Mouse (Mus musculus): ENCODE data around the gene Tmem143. TPM values are rescaled to one million over a fixed set of nuclear protein-coding genes. Genes with fewer than 3 reads are reported as not detected.

Gene Tmem143
- polyA plus RNA-seq, 1 experiment from 2014 or later, result 6.8 TPM

DNA sequence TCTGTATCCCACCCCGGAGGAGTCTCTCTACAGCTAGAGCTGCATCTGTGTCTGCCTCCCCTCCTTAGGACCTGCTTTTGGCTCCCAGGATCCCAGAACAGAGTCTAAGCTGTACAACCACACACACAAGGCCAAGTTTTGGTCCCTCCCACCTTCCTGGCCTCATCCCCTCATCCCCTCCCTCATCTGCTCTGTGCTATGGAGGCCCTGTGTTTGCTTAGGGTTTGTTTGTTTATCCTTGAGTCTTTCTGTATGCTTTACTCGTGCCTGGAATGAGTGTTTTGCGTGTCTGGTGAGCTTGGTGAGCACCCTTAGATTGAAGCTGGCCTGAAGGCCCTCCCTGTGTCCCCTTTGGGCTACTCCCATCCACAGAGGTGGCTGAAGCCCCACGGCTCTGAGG lies 37.7 kb upstream of the Tmem143 start:
- 0 out of 2 replicates have a peak, but pooled peaks have one; percentile 16 for ATAC-seq

GRCm38 (mm10) chr7:45862804-45863203 lies 33.9 kb upstream of the Tmem143 start:
- Histone ChIP-seq H3K4me3 (ENCODE audit: low read depth, low read length) (no peak overlapping the region), H3K4me1 (replicated peaks; ENCODE audit: control insufficient read depth, insufficient read depth, low read length) (no peaks in the 10 kb centered on the region), H3K9ac (ENCODE audit: low read depth, low read length) (no peak overlapping the region), H3K27me3 (replicated peaks; ENCODE audit: control insufficient read depth, insufficient read depth, low read length) (0 out of 2 replicates have a peak, but pooled peaks cover under 1% of the 10 kb centered on the region), H3K9me3 (ENCODE audit: control insufficient read depth) (no peaks in the 10 kb centered on the region), H3K36me3 (ENCODE audit: control insufficient read depth, insufficient read depth) (no peaks in the 10 kb centered on the region), H3K27ac (ENCODE audit: low read depth, low read length) (no peak overlapping the region), H3K4me2 (replicated peaks; ENCODE audit: low read depth) (no peak overlapping the region)
- no peak for TF ChIP-seq CTCF (IDR thresholded peaks at IDR 0.05; ENCODE audit: low read depth)
- WGBS, result 74% methylated on average over 7 of the region's 7 CpGs
- ATAC-seq, result no peak

More for the DNA sequence above, 37.7 kb upstream of the Tmem143 start:
- Histone ChIP-seq H3K4me3 (ENCODE audit: low read depth, low read length) (no peak overlapping the region), H3K9ac (ENCODE audit: low read depth, low read length) (no peak overlapping the region), H3K4me2 (replicated peaks; ENCODE audit: low read depth) (no peak overlapping the region), H3K27ac (ENCODE audit: low read depth, low read length) (no peak overlapping the region), H3K4me1 (replicated peaks; ENCODE audit: control insufficient read depth, insufficient read depth, low read length) (no peaks in the 10 kb centered on the region), H3K36me3 (ENCODE audit: control insufficient read depth, insufficient read depth) (0 out of 2 replicates have a peak, but pooled peaks cover 3% of the 10 kb centered on the region), H3K27me3 (replicated peaks; ENCODE audit: control insufficient read depth, insufficient read depth, low read length) (peaks cover 14% of the 10 kb centered on the region), H3K9me3 (ENCODE audit: control insufficient read depth) (no peaks in the 10 kb centered on the region)
- no peak for TF ChIP-seq CTCF (IDR thresholded peaks at IDR 0.05; ENCODE audit: low read depth)
- 38% methylated on average over 4 of the region's 4 CpGs for WGBS

GRCm38 (mm10) chr7:45864435-45864834 lies 32.3 kb upstream of the Tmem143 start:
- H3K4me1 ChIP-seq (replicated peaks; ENCODE audit: control insufficient read depth, insufficient read depth, low read length), result no peaks in the 10 kb centered on the region

DNA sequence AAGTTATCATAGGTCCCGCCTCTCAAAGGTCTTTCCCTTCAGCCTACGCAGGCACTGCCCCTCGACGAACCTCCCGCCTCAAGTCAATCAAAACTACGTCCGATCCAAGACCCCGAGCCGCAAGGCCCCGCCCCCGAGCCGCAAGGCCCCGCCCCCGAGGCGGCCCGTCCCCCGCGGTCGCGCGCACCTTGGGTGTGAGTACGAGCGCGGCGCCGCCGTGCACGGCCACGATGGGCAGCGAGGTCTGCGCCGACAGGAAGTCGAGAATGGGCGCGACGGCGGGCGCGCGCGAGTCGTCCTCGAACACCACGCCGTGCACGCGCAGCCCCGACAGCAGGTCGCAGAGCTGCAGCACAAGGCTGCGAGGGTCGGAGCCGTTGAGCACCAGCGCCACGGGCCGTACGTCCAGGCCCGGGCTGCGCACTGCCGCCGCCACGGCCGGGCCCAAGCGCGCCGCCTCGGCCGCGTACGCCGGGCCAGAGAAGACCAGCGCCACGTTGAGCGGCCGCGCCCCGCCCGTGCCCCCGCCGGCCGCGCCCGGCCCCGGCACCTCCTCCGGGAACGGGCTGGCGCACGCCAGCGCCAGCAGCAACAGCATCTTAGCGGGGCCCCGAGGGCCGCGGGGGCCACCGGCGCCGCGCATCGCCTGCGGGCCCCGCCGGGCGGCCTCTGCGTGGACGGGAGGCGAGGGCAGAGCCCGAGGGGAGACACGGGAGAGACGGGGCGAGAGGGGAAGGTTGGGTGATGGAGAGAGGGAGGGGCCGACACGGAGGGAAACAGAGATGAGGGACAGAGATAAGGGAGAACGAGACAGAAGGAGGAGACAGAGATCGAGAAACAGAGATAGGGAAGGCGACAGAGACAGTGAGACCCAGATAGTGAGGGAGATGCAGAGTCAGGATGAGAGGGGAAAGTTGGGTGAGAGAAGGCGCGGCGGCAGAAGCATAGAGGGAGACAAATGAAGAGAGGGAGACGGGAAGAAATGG lies 30.5 kb upstream of the Tmem143 start:
- no peak for TF ChIP-seq CTCF (IDR thresholded peaks at IDR 0.05; ENCODE audit: low read depth)
- Histone ChIP-seq H3K9me3 (ENCODE audit: control insufficient read depth) (no peaks in the 10 kb centered on the region), H3K27ac (ENCODE audit: low read depth, low read length) (peak overlapping the region; percentile 78), H3K4me2 (replicated peaks; ENCODE audit: low read depth) (peak overlapping the region; percentile 95), H3K4me1 (replicated peaks; ENCODE audit: control insufficient read depth, insufficient read depth, low read length) (no peaks in the 10 kb centered on the region; the same call in 1 of the 2 replicates), H3K9ac (ENCODE audit: low read depth, low read length) (peak overlapping the region; percentile 74), H3K4me3 (ENCODE audit: low read depth, low read length) (peak overlapping the region; percentile 63), H3K36me3 (ENCODE audit: control insufficient read depth, insufficient read depth) (no peaks in the 10 kb centered on the region), H3K27me3 (replicated peaks; ENCODE audit: control insufficient read depth, insufficient read depth, low read length) (no peaks in the 10 kb centered on the region; the same call in 1 of the 2 replicates)
- peak; percentile 86 for ATAC-seq
- WGBS, result 1% methylated on average over 113 of the region's 117 CpGs

More at GRCm38 (mm10) chr7:45864435-45864834, 32.3 kb upstream of the Tmem143 start:
- Histone ChIP-seq H3K9ac (ENCODE audit: low read depth, low read length) (no peak overlapping the region), H3K4me2 (replicated peaks; ENCODE audit: low read depth) (no peak overlapping the region), H3K27ac (ENCODE audit: low read depth, low read length) (no peak overlapping the region), H3K36me3 (ENCODE audit: control insufficient read depth, insufficient read depth) (no peaks in the 10 kb centered on the region), H3K4me3 (ENCODE audit: low read depth, low read length) (no peak overlapping the region), H3K9me3 (ENCODE audit: control insufficient read depth) (no peaks in the 10 kb centered on the region), H3K27me3 (replicated peaks; ENCODE audit: control insufficient read depth, insufficient read depth, low read length) (no peaks in the 10 kb centered on the region)
- 63% methylated on average over 3 of the region's 3 CpGs for WGBS
- ATAC-seq, result no peak
- no peak for TF ChIP-seq CTCF (IDR thresholded peaks at IDR 0.05; ENCODE audit: low read depth)

- Histone ChIP-seq H3K4me2 (replicated peaks; ENCODE audit: low read depth) (peak overlapping the region; percentile 64), H3K9ac (ENCODE audit: low read depth, low read length) (no peak overlapping the region)
- WGBS, result 36% methylated on average over 2 of the region's 2 CpGs
These were observed 28.9 kb upstream of the Tmem143 start for GRCm38 (mm10) chr7:45867871-45868270.

DNA sequence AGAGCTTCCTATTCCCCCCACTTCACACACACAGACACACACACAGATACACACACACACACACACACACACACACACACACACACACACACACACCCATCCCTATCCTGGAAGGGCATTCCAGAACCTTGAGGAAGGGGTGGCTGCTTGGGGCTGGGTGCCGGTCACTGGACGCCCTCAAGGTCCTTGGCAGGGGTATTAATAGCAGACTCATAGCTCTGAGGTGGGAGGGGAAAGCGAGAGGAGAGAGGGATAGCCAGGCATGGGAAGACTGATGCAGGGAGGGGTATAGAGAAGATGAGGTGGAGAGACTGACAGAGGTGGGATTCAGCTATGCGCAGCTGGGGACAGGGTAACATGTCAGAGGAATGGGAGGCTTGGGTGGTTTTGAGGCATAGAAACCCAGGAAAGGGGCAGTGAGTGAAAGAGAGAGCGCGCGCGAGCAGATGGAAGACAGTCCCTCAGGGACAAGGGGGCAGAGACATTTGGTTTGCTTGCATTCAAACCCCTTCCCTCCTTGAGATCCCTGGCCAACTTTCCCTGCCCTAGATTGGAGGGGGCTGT lies 27.6 kb upstream of the Tmem143 start:
- peak overlapping the region; percentile 64 for H3K4me2 ChIP-seq (replicated peaks; ENCODE audit: low read depth)
- peak overlapping the region; percentile 28; the same call in 1 of the 2 replicates for H3K4me3 ChIP-seq (ENCODE audit: low read depth, low read length)
- no peaks in the 10 kb centered on the region for H3K9me3 ChIP-seq (ENCODE audit: control insufficient read depth)
- TF ChIP-seq CTCF (IDR thresholded peaks at IDR 0.05; ENCODE audit: low read depth), result no peak
- 0 out of 2 replicates have a peak, but pooled peaks cover 3% of the 10 kb centered on the region for H3K36me3 ChIP-seq (ENCODE audit: control insufficient read depth, insufficient read depth)
- ATAC-seq, result no peak
- H3K4me1 ChIP-seq (replicated peaks; ENCODE audit: control insufficient read depth, insufficient read depth, low read length), result no peaks in the 10 kb centered on the region; the same call in 1 of the 2 replicates
- peak overlapping the region; percentile 51; the same call in 1 of the 2 replicates for H3K27ac ChIP-seq (ENCODE audit: low read depth, low read length)
- 39% methylated on average over 8 of the region's 8 CpGs for WGBS
- H3K27me3 ChIP-seq (replicated peaks; ENCODE audit: control insufficient read depth, insufficient read depth, low read length), result no peaks in the 10 kb centered on the region; the same call in 1 of the 2 replicates
- no peak overlapping the region for H3K9ac ChIP-seq (ENCODE audit: low read depth, low read length)

More at GRCm38 (mm10) chr7:45867871-45868270, 28.9 kb upstream of the Tmem143 start:
- Histone ChIP-seq H3K4me1 (replicated peaks; ENCODE audit: control insufficient read depth, insufficient read depth, low read length) (no peaks in the 10 kb centered on the region; the same call in 1 of the 2 replicates), H3K9me3 (ENCODE audit: control insufficient read depth) (no peaks in the 10 kb centered on the region), H3K27ac (ENCODE audit: low read depth, low read length) (peak overlapping the region; percentile 55; the same call in 1 of the 2 replicates), H3K4me3 (ENCODE audit: low read depth, low read length) (no peak overlapping the region), H3K27me3 (replicated peaks; ENCODE audit: control insufficient read depth, insufficient read depth, low read length) (no peaks in the 10 kb centered on the region; the same call in 1 of the 2 replicates), H3K36me3 (ENCODE audit: control insufficient read depth, insufficient read depth) (no peaks in the 10 kb centered on the region)
- TF ChIP-seq CTCF (IDR thresholded peaks at IDR 0.05; ENCODE audit: low read depth), result no peak
- ATAC-seq, result no peak
